Mouse (Mus musculus) urinary bladder, postnatal 25 days (tissue): ENCODE results near the gene Eml4.

Experiments used
- DNase-seq: peaks from one replicate; pipeline ENCODE4 v3.0.0; 2022; ENCODE audit warnings: low spot score

The Eml4 gene

GRCm38 (mm10) chr17:83350379-83351091 is at the start of gene Eml4:
Gene Eml4 (plus strand): TSS chr17:83350931.
- peak; percentile 97 for DNase-seq

GRCm38 (mm10) chr17:83301433-83301832 is 49.3 kb upstream of the Eml4 start:
- DNase-seq: no peak

- DNase-seq: no peak
Observed at GRCm38 (mm10) chr17:83304089-83304822, 46.5 kb upstream of the Eml4 start.

GRCm38 (mm10) chr17:83306964-83307640 is 43.6 kb upstream of the Eml4 start:
- no peak for DNase-seq

- no peak for DNase-seq
Observed at GRCm38 (mm10) chr17:83307641-83308296, 43.0 kb upstream of the Eml4 start.

GRCm38 (mm10) chr17:83308451-83308850 is 42.3 kb upstream of the Eml4 start:
- no peak for DNase-seq

GRCm38 (mm10) chr17:83309243-83309642 is 41.5 kb upstream of the Eml4 start:
- DNase-seq: no peak

GRCm38 (mm10) chr17:83311806-83312205 is 38.9 kb upstream of the Eml4 start:
- no peak for DNase-seq

GRCm38 (mm10) chr17:83312244-83312918 is 38.4 kb upstream of the Eml4 start:
- DNase-seq: peak; percentile 73

GRCm38 (mm10) chr17:83313046-83313689 is 37.6 kb upstream of the Eml4 start:
- DNase-seq: no peak

GRCm38 (mm10) chr17:83315476-83315875 is 35.3 kb upstream of the Eml4 start:
- no peak for DNase-seq

GRCm38 (mm10) chr17:83322621-83323335 is 28.0 kb upstream of the Eml4 start:
- DNase-seq: peak; percentile 26

GRCm38 (mm10) chr17:83323410-83324268 is 27.1 kb upstream of the Eml4 start:
- no peak for DNase-seq

GRCm38 (mm10) chr17:83324269-83324616 is 26.5 kb upstream of the Eml4 start:
- no peak for DNase-seq

- no peak for DNase-seq
Observed at GRCm38 (mm10) chr17:83335183-83335584, 15.5 kb upstream of the Eml4 start.

- DNase-seq: no peak
Observed at GRCm38 (mm10) chr17:83337051-83337898, 13.5 kb upstream of the Eml4 start.

- DNase-seq: no peak
Observed at GRCm38 (mm10) chr17:83339368-83340085, 11.2 kb upstream of the Eml4 start.

GRCm38 (mm10) chr17:83340895-83341524 is 9.7 kb upstream of the Eml4 start:
- DNase-seq: no peak
